Mouse (Mus musculus) left cerebral cortex, adult 9 months (tissue): ENCODE results near the gene Letmd1.
"Not testable (repeated sequence)": the region's sequence is repeated elsewhere in the genome, so short reads cannot be mapped to it uniquely, and the experiment has no call there.

Experiments
- DNase-seq, 2 experiments: peaks; one replicate each; pipeline ENCODE4 v3.0.0; 2022; ENCODE audit warnings: low spot score in 2 of 2

The Letmd1 gene

GRCm38 (mm10) chr15:100451245-100451644 lies 17.6 kb upstream of the Letmd1 start:
- DNase-seq: no peak

- no peak for DNase-seq
Measured at GRCm38 (mm10) chr15:100452486-100452885, 16.3 kb upstream of the Letmd1 start.

GRCm38 (mm10) chr15:100456356-100456991 lies 12.3 kb upstream of the Letmd1 start:
- no peak for DNase-seq

- DNase-seq: peak in 1 of 2 experiments; percentile 64
Measured at GRCm38 (mm10) chr15:100457340-100457739, 11.5 kb upstream of the Letmd1 start.

GRCm38 (mm10) chr15:100458055-100458454 lies 10.8 kb upstream of the Letmd1 start:
- no peak for DNase-seq

- no peak for DNase-seq
Measured at GRCm38 (mm10) chr15:100460942-100461341, 7.9 kb upstream of the Letmd1 start.

GRCm38 (mm10) chr15:100461646-100462045 lies 7.2 kb upstream of the Letmd1 start:
- no peak for DNase-seq

GRCm38 (mm10) chr15:100462086-100462485 lies 6.7 kb upstream of the Letmd1 start:
- DNase-seq: no peak

- DNase-seq: peak in 1 of 2 experiments; percentile 86
Measured at GRCm38 (mm10) chr15:100463712-100464111, 5.1 kb upstream of the Letmd1 start.

- DNase-seq: no peak
Measured at GRCm38 (mm10) chr15:100465432-100465831, 3.4 kb upstream of the Letmd1 start.

GRCm38 (mm10) chr15:100467738-100468137 lies 1.1 kb upstream of the Letmd1 start:
- DNase-seq: no peak

- no peak for DNase-seq
Measured at GRCm38 (mm10) chr15:100469189-100469545, 344 bp downstream of the Letmd1 start.

- DNase-seq: no peak
Measured at GRCm38 (mm10) chr15:100470037-100470436, 1.2 kb downstream of the Letmd1 start.

- no peak for DNase-seq
Measured at GRCm38 (mm10) chr15:100473926-100474503, 5.2 kb downstream of the Letmd1 start.

- no peak for DNase-seq
Measured at GRCm38 (mm10) chr15:100478351-100478750, 9.5 kb downstream of the Letmd1 start.

GRCm38 (mm10) chr15:100478925-100479324 lies 10.1 kb downstream of the Letmd1 start:
- DNase-seq: no peak

- DNase-seq: no peak
Measured at GRCm38 (mm10) chr15:100485576-100485975, 16.8 kb downstream of the Letmd1 start.

- no peak for DNase-seq
Measured at GRCm38 (mm10) chr15:100486450-100486849, 17.6 kb downstream of the Letmd1 start.

GRCm38 (mm10) chr15:100487050-100487449 lies 18.2 kb downstream of the Letmd1 start:
- DNase-seq: no peak

GRCm38 (mm10) chr15:100488297-100488696 lies 19.5 kb downstream of the Letmd1 start:
- DNase-seq: not testable (repeated sequence)

- DNase-seq: no peak
Measured at GRCm38 (mm10) chr15:100489263-100489662, 20.4 kb downstream of the Letmd1 start.

- no peak for DNase-seq
Measured at GRCm38 (mm10) chr15:100491966-100492365, 23.1 kb downstream of the Letmd1 start.

- peak in 1 of 2 experiments; percentile 44 for DNase-seq
Measured at GRCm38 (mm10) chr15:100494647-100495046, 25.8 kb downstream of the Letmd1 start.

GRCm38 (mm10) chr15:100495102-100495501 lies 26.3 kb downstream of the Letmd1 start, which contains the start of gene Csrnp2:
Gene Csrnp2 (minus strand): TSS chr15:100495488.
- peak; percentile 73 to 92 for DNase-seq
